Mouse (Mus musculus) heart, postnatal 0 days (tissue): Measurements from ENCODE around the gene Nkd1.

Source experiments
- CTCF ChIP-seq: IDR thresholded peaks from 2 replicates; pipeline ENCODE4 v1.5.1; 2016; ENCODE audit warnings: antibody characterized with exemption, control low read depth, low read depth
- EP300 ChIP-seq: IDR thresholded peaks from 2 replicates; pipeline ENCODE4 v1.6.1; 2016; ENCODE audit warnings: antibody characterized with exemption, low read depth

DNA sequence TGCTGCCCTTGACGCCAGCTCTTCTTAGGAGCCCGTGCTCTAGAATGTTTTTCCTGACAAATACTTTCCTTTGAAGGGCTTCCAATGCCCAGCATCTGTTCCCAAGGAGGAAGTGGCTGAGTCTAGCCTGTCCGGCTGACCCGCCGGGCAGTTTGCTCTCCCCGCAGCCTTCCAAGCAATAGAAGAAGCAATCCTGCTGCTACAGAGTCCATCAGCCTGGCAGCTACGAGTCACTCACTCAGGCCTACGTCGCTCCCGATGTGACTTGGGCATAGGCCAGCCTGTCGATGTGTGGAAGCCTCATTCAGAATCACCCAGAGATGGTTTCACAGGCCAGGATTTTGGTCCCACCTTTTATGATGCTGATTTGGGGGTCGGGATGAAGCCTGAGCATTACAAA is 74.9 kb downstream of the Nkd1 start:
- TF ChIP-seq CTCF (no peak), EP300 (no peak)
